Mouse (Mus musculus) embryo, embryonic 9.5 days (tissue): ENCODE data around the gene Olfr160.
A peak's percentile ranks its signal among the peaks of the same experiment; 100 is the strongest.

Experiments
- DNase-seq: peaks from one replicate; pipeline ENCODE4 v3.0.0-alpha.2; 2017; ENCODE audit errors: extremely low spot score

Olfr160 gene

DNA sequence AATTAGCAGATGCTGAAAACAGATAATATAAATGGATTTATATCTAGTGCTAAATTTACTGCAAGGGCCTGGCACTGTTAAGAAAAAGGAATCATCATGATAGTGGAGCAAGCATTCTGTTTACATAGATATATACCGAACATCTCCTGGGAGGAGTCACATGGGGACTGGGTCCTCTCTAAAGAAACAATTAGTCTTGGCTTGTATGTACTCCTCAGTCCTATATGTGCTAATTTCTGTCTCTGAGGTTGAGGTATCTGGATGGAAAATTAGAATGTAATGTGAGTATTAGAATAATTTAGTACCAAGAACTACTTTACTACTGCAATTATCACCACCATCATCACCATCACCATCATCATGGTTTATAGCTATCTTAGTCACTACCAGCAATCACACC lies at the start of gene Olfr160:
Gene Olfr160, minus strand, starts transcription at position 101 of the 400 bp plus-strand sequence.
- no peak for DNase-seq

- DNase-seq: no peak
Measured at GRCm38 (mm10) chr9:37762541-37762940, 46.5 kb upstream of the Olfr160 start.

DNA sequence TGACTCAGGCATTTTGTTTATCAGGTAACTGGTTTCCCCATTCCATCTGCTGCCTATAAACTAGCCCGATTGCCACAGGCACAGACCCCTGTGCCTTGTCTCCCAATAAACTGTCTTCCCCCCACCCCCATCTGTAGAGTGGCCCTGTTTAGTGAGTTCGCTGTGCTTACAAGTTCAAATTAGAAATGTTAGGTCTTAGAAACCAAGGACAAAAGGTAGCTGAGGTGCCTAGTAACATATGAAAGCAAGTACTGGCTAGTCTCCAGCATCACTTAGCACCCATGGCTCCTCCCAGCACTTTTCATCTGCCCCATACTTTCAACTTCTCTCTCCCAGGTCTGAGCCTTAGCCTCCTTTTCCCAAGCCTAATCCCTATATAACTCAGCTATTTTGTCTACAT lies 45.7 kb upstream of the Olfr160 start:
- no peak for DNase-seq

- DNase-seq: no peak
Measured at GRCm38 (mm10) chr9:37752006-37752405, 36.0 kb upstream of the Olfr160 start.

GRCm38 (mm10) chr9:37751467-37751866 lies 35.4 kb upstream of the Olfr160 start:
- no peak for DNase-seq

DNA sequence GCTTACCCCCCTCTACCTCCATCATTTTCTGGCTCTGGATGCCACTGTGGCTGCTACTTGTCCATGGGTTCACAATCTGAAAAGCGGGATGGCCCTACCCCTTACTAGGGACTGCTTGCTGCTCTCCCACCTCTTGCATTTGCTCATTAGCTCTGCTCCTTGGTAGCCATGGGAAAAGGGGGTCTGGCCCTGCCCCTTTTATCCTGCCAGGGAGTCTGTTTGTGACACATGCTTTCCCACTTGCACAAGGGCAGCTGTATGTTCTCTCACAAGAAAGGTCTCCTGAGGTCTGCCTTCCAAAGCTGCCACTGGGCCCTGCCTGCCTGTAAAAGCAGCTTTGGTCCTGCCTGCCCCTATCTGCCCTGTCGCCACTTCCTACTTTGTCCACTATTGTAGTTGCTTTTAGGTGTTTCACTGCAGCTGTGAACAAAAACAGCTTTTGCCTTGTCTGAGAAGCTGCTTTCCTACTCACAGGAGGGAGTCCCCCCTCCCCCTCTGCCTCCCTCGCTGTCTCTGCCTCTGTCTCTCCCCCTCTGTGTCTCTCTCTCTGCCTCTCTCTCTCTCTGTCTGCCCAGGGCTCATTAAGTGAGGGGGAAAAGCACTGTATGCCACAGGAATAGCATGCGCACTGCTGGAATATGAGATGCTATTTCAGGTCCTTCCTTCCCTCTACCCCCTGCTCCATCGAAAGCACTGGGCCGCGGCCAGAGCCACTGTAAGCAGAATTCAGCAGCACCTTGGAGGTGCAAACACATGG lies 34.4 kb upstream of the Olfr160 start:
- peak; percentile 27 for DNase-seq

- no peak for DNase-seq
Measured at GRCm38 (mm10) chr9:37744806-37745205, 28.8 kb upstream of the Olfr160 start, which contains the start of gene Olfr874. Gene Olfr874, plus strand, starts transcription at chr9:37745106.

GRCm38 (mm10) chr9:37734310-37734709 lies 18.3 kb upstream of the Olfr160 start:
- DNase-seq: no peak

DNA sequence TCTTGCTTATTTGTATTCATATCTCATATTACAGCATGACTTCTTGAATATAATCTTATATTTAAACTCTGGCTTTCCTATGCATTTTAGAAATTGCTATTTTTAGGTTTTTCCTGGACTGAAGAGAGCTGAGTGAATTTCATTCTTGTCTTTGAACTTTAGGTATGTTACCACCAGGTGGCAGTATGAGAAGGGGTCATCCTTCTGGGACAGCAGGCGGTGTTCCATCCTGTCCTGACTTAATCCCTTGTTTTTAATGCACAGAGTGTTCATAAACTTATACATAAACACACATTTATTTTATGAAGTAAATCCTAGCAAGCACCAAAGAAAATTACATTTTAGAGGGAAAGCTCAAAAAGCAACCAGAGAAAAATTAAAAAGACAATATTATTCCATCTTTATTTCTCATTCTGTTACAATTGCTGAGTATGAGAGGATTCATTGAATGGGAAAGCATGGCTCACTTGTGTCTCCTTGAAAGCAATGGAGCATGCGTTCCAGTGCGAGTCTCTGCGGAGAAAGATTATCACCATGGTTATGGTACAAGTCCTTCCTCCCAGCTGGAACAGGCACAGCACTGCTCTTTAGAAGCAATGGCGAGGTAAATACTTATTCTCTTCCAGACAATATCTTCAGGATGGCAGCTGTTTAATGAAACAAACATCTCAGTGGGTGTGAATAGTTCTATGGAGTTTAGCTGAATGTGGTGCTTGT lies 25.9 kb downstream of the Olfr160 start:
- DNase-seq: peak; percentile 53

- DNase-seq: no peak
Measured at GRCm38 (mm10) chr9:37687941-37688303, 28.1 kb downstream of the Olfr160 start.

GRCm38 (mm10) chr9:37687288-37687940 lies 28.6 kb downstream of the Olfr160 start:
- no peak for DNase-seq

GRCm38 (mm10) chr9:37681123-37681522 lies 34.9 kb downstream of the Olfr160 start:
- no peak for DNase-seq

GRCm38 (mm10) chr9:37675287-37675686 lies 40.8 kb downstream of the Olfr160 start:
- no peak for DNase-seq

GRCm38 (mm10) chr9:37670261-37670660 lies 45.8 kb downstream of the Olfr160 start:
- no peak for DNase-seq

GRCm38 (mm10) chr9:37669678-37670077 lies 46.4 kb downstream of the Olfr160 start:
- DNase-seq: no peak

- DNase-seq: no peak
Measured at GRCm38 (mm10) chr9:37669115-37669514, 46.9 kb downstream of the Olfr160 start, which contains the start of gene Panx3. Gene Panx3, minus strand, starts transcription at chr9:37669235.

DNA sequence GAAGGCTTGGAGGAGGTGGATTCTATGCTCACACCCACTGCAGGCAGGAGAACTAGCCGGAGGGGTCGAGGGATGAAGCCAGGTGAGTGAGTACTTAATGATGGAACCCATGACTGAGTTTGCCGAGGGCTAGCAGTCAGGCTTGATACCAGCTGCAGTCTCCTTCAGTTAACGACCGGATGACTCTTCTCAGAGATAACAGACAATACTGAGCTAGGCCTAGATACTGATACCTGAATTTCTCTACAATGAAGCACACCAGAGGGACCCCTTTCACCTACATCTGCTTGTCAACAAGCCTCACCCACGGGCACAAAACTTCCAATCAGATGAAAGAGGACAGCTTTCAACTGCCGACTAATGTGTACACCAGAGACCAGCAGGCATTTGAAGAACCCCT lies 50.0 kb downstream of the Olfr160 start:
- DNase-seq: no peak

DNA sequence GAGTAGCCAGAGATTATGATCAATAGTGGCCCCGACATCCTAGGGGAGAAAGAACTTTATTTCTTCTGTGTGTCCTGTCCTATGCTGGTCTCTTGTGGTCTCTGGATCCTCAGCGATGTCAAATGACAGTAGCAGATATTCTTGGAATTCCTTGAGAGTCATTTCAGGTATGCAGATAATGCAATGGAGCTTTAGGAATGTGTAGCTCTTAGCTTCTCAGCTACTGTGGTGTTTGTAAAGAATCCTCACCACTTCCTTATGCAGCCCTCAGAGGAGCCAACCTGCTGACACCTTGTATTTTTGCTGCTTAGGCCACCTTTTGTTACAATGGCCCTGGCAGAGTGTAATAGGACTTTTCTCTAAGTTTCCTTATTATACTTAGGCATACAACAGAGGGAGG lies 51.4 kb downstream of the Olfr160 start:
- no peak for DNase-seq

DNA sequence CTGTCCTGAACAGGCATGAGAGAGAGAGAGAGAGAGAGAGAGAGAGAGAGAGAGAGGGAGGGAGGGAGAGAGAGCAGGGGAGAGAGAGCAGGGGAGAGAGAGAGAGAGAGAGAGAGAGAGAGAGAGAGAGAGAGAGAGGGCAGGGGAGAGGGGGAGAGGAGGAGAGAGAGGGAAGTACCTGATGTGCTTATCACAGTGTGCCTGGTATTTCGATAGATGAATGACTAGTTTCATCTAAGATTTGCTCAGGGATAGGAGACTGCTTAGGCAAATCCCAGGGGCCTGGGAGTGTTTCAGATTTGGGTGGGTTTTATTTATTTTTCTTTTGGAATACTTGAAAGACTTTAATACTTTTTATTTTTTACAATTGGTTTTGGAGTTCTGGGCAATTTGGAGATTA lies 52.8 kb downstream of the Olfr160 start:
- no peak for DNase-seq

DNA sequence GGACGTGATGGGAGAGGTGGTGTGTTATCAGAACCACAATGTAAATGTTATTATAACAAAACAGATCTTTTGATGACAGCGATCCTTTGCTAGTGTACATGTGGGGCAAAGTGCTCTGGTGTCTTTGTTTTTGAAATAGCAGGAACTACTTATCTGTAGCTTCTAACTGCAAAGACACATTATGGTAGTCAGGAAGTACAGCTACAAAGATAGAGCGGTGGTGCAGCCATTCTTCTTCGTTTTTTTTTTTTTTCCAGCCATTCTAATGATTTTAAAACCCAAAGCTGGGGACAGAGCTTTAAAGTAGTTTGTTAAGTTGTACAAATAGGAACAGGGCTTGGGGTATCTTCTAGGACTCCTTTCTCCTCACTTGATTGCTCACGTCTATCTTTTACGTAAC lies 56.6 kb downstream of the Olfr160 start:
- DNase-seq: no peak
